ENCODE assay signal across 8 mouse cellular contexts in genomic region chr13:102698751-102699323, GRCm38 (mm10). TPM values are rescaled to one million over a fixed set of nuclear protein-coding genes. Genes with fewer than 3 reads are reported as not detected.
DNase-seq lines count a peak whose midpoint lies in the region; ATAC-seq lines count a peak whose summit lies in the region.

No protein-coding gene starts in this region.

- H3K9ac ChIP-seq in embryonic facial prominence, embryonic 14.5 days (ENCODE audit: low read depth, low read length), result peak overlapping the region; percentile 51; the same call in 1 of the 2 replicates
- H3K9ac ChIP-seq in heart, embryonic 12.5 days, result peak overlapping the region; percentile 27
- H3K9ac ChIP-seq in kidney, embryonic 15.5 days, result peak overlapping the region; percentile 23; the same call in 1 of the 2 replicates
- no peak overlapping the region for H3K9ac ChIP-seq in liver, embryonic 15.5 days
- H3K9ac ChIP-seq in neural tube, embryonic 14.5 days (replicated peaks; ENCODE audit: low read depth, low read length), result peak overlapping the region; percentile 18; the same call in 1 of the 2 replicates

- WGBS in embryonic facial prominence, embryonic 14.5 days, result 37% methylated on average over 14 of the region's 14 CpGs
- WGBS in heart, embryonic 12.5 days, result 36% methylated on average over 14 of the region's 14 CpGs
- 35% methylated on average over 14 of the region's 14 CpGs for WGBS in kidney, embryonic 15.5 days
- WGBS in liver, embryonic 15.5 days (ENCODE audit: insufficient replicate concordance), result 51% methylated on average over 14 of the region's 14 CpGs
- 25% methylated on average over 14 of the region's 14 CpGs for WGBS in neural tube, embryonic 14.5 days

- no peaks in the 10 kb centered on the region for H3K27me3 ChIP-seq in embryonic facial prominence, embryonic 14.5 days (replicated peaks; ENCODE audit: control insufficient read depth, insufficient read depth, low read length)
- H3K27me3 ChIP-seq in heart, embryonic 12.5 days (replicated peaks), result no peaks in the 10 kb centered on the region
- H3K27me3 ChIP-seq in kidney, embryonic 15.5 days, result no peaks in the 10 kb centered on the region
- H3K27me3 ChIP-seq in liver, embryonic 15.5 days, result no peaks in the 10 kb centered on the region
- H3K27me3 ChIP-seq in neural tube, embryonic 14.5 days (ENCODE audit: control insufficient read depth, insufficient read depth, low read length), result no peaks in the 10 kb centered on the region

- peak; percentile 92 for ATAC-seq in embryonic facial prominence, embryonic 14.5 days (ENCODE audit: low read depth)
- ATAC-seq in heart, embryonic 12.5 days (ENCODE audit: insufficient number of reproducible peaks, low FRiP score), result peak; percentile 86
- ATAC-seq in kidney, embryonic 15.5 days (replicated peaks; ENCODE audit: low FRiP score), result peak; percentile 87
- ATAC-seq in liver, embryonic 15.5 days (ENCODE audit: insufficient read depth), result 0 out of 2 replicates have a peak, but pooled peaks have one; percentile 44
- ATAC-seq in neural tube, embryonic 14.5 days (ENCODE audit: low read depth), result peak; percentile 96

- DNase-seq in 3134 (ENCODE audit: extremely low read depth, insufficient read length, low spot score), result peak; percentile 7
- peak; percentile 79 to 84 for DNase-seq in adrenal gland, postnatal 36 days
- peak; percentile 90 for DNase-seq in embryonic facial prominence, embryonic 14.5 days (ENCODE audit: low spot score)
- DNase-seq in natural killer cell, adult 2 months (ENCODE audit: low spot score in 2 of 2), result no peak

- H3K4me1 ChIP-seq in embryonic facial prominence, embryonic 14.5 days (ENCODE audit: control insufficient read depth, insufficient read depth, low read length), result peaks cover 10% of the 10 kb centered on the region
- H3K4me1 ChIP-seq in heart, embryonic 12.5 days (replicated peaks), result peaks cover 19% of the 10 kb centered on the region
- peaks cover 14% of the 10 kb centered on the region for H3K4me1 ChIP-seq in kidney, embryonic 15.5 days
- H3K4me1 ChIP-seq in liver, embryonic 15.5 days (replicated peaks), result no peaks in the 10 kb centered on the region; the same call in 1 of the 2 replicates
- peaks cover 9% of the 10 kb centered on the region for H3K4me1 ChIP-seq in neural tube, embryonic 14.5 days (ENCODE audit: control insufficient read depth, insufficient read depth, low read length)

- no peaks in the 10 kb centered on the region for H3K36me3 ChIP-seq in embryonic facial prominence, embryonic 14.5 days (ENCODE audit: control insufficient read depth, insufficient read depth, low read length)
- H3K36me3 ChIP-seq in heart, embryonic 12.5 days, result no peaks in the 10 kb centered on the region
- H3K36me3 ChIP-seq in kidney, embryonic 15.5 days, result no peaks in the 10 kb centered on the region
- no peaks in the 10 kb centered on the region for H3K36me3 ChIP-seq in liver, embryonic 15.5 days (replicated peaks)
- no peaks in the 10 kb centered on the region for H3K36me3 ChIP-seq in neural tube, embryonic 14.5 days (ENCODE audit: control insufficient read depth, insufficient read depth, low read length)

- H3K27ac ChIP-seq in embryonic facial prominence, embryonic 14.5 days (replicated peaks; ENCODE audit: low read depth, low read length), result peak overlapping the region; percentile 44
- peak overlapping the region; percentile 80 for H3K27ac ChIP-seq in heart, embryonic 12.5 days (ENCODE audit: poor library complexity, severe bottlenecking)
- peak overlapping the region; percentile 66 for H3K27ac ChIP-seq in kidney, embryonic 15.5 days
- H3K27ac ChIP-seq in liver, embryonic 15.5 days (replicated peaks), result no peak overlapping the region
- H3K27ac ChIP-seq in neural tube, embryonic 14.5 days (ENCODE audit: low read depth, low read length), result peak overlapping the region; percentile 76

- peak overlapping the region; percentile 51 for H3K4me2 ChIP-seq in embryonic facial prominence, embryonic 14.5 days (ENCODE audit: low read depth, low read length)
- peak overlapping the region; percentile 42 for H3K4me2 ChIP-seq in heart, embryonic 12.5 days
- peak overlapping the region; percentile 48 for H3K4me2 ChIP-seq in kidney, embryonic 15.5 days
- H3K4me2 ChIP-seq in liver, embryonic 15.5 days, result peak overlapping the region; percentile 20; the same call in 1 of the 2 replicates
- peak overlapping the region; percentile 35; the same call in 1 of the 2 replicates for H3K4me2 ChIP-seq in neural tube, embryonic 14.5 days (ENCODE audit: low read depth, low read length)

- no peaks in the 10 kb centered on the region for H3K9me3 ChIP-seq in embryonic facial prominence, embryonic 14.5 days (ENCODE audit: control insufficient read depth, low read length)
- H3K9me3 ChIP-seq in heart, embryonic 12.5 days (replicated peaks), result no peaks in the 10 kb centered on the region
- no peaks in the 10 kb centered on the region for H3K9me3 ChIP-seq in kidney, embryonic 15.5 days (replicated peaks)
- H3K9me3 ChIP-seq in liver, embryonic 15.5 days (replicated peaks), result no peaks in the 10 kb centered on the region
- no peaks in the 10 kb centered on the region for H3K9me3 ChIP-seq in neural tube, embryonic 14.5 days (ENCODE audit: control insufficient read depth, low read length)

- H3K4me3 ChIP-seq in embryonic facial prominence, embryonic 14.5 days (ENCODE audit: low read depth, low read length), result peak overlapping the region; percentile 21; the same call in 1 of the 2 replicates
- H3K4me3 ChIP-seq in heart, embryonic 12.5 days, result peak overlapping the region; percentile 8; the same call in 1 of the 2 replicates
- peak overlapping the region; percentile 1 for H3K4me3 ChIP-seq in kidney, embryonic 15.5 days (replicated peaks)
- no peak overlapping the region for H3K4me3 ChIP-seq in liver, embryonic 15.5 days (replicated peaks)
- 0 out of 2 replicates have a peak overlapping the region, but pooled peaks have one; percentile 4 for H3K4me3 ChIP-seq in neural tube, embryonic 14.5 days (ENCODE audit: low read depth, low read length)

RNA-seq across cellular contexts. Expression of gene Cd180, which starts 5.5 kb away (rescaled TPM):
- 1 to 10 TPM; 1.1 to 2.0 TPM for total RNA-seq in adrenal gland, postnatal 36 days (2021)
- 0.88 and 1.6 TPM in 2 replicates for polyA plus RNA-seq in embryonic facial prominence, embryonic 14.5 days (2014; fragmentation: Nextera tagmentation; extraction: Ambion mirVana)
- polyA plus RNA-seq in heart, embryonic 12.5 days (2016; fragmentation: Nextera tagmentation; extraction: Ambion mirVana), result 0.37 and 0.44 TPM in 2 replicates
- 0.40 and 0.76 TPM in 2 replicates for polyA plus RNA-seq in kidney, embryonic 15.5 days (2015; fragmentation: Nextera tagmentation; extraction: Ambion mirVana)
- 0.59 and 0.78 TPM in 2 replicates for polyA plus RNA-seq in liver, embryonic 15.5 days (2015; fragmentation: Nextera tagmentation; extraction: Ambion mirVana)
- 0.79 and 1.4 TPM in 2 replicates for polyA plus RNA-seq in neural tube, embryonic 14.5 days (2014; fragmentation: Nextera tagmentation; extraction: Ambion mirVana)

Comparison
In these comparisons a context has a peak if more than half of its experiments do, and no peak if none do; other contexts are left out.
1. DNase-seq: peak in 3134 (single experiment), adrenal gland, postnatal 36 days (2 of 2) and embryonic facial prominence, embryonic 14.5 days (single experiment); none in natural killer cell, adult 2 months (0 of 2).
2. ATAC-seq: peak in every context shown above with its lines; median percentile 96 in neural tube, embryonic 14.5 days; 92 in embryonic facial prominence, embryonic 14.5 days; 87 in kidney, embryonic 15.5 days; 86 in heart, embryonic 12.5 days; 44 in liver, embryonic 15.5 days.
3. Peak in every context shown above with its lines, with median percentiles within 50 percentile points of each other: H3K4me2 ChIP-seq.